Comparison of ENCODE assay signal across 8 mouse cellular contexts in genomic region chr13:95323950-95324625, GRCm38 (mm10). TPM values are rescaled to one million over a fixed set of nuclear protein-coding genes. Genes with fewer than 3 reads are reported as not detected.
DNase-seq lines count a peak whose midpoint lies in the region; ATAC-seq and TF ChIP-seq lines count a peak whose summit lies in the region.

No protein-coding gene starts in this region.

- no peaks in the 10 kb centered on the region for H3K27me3 ChIP-seq in embryonic facial prominence, embryonic 15.5 days

- no peak overlapping the region; the same call in 1 of the 2 replicates for H3K9ac ChIP-seq in ES-E14 (ENCODE audit: insufficient read depth, low read depth, low read length, poor library complexity, severe bottlenecking)
- H3K9ac ChIP-seq in embryonic facial prominence, embryonic 15.5 days = peak overlapping the region; percentile 86

- no peaks in the 10 kb centered on the region for H3K9me3 ChIP-seq in ES-E14 (ENCODE audit: control insufficient read depth, insufficient read depth, low read depth, low read length)
- no peaks in the 10 kb centered on the region for H3K9me3 ChIP-seq in embryonic facial prominence, embryonic 15.5 days (replicated peaks)

- no peaks in the 10 kb centered on the region for H3K36me3 ChIP-seq in ES-E14 (ENCODE audit: control insufficient read depth, insufficient read depth, low read length, poor library complexity, severe bottlenecking)
- no peaks in the 10 kb centered on the region for H3K36me3 ChIP-seq in embryonic facial prominence, embryonic 15.5 days

- H3K4me1 ChIP-seq in ES-E14 (ENCODE audit: control insufficient read depth in 2 of 2, insufficient read depth in 2 of 2, low read length in 2 of 2, poor library complexity in 1 of 2) = peaks cover 6 to 12% of the 10 kb centered on the region in 2 experiments; a peak in 3 of 4 replicates
- peaks cover 8% of the 10 kb centered on the region for H3K4me1 ChIP-seq in bone marrow macrophage, adult 2 months (ENCODE audit: control insufficient read depth, insufficient read depth, low read length)
- H3K4me1 ChIP-seq in embryonic facial prominence, embryonic 15.5 days = peaks cover 26% of the 10 kb centered on the region

- DNase-seq in ES-E14 (ENCODE audit: low read depth, low spot score) = no peak
- peak; percentile 40 to 66 for DNase-seq in heart, postnatal 36 days
- peak; percentile 44 for DNase-seq in layer of hippocampus, adult 9-11 months
- DNase-seq in lung, postnatal 14 days = peak; percentile 76
- peak; percentile 70 to 73 for DNase-seq in right cerebral cortex, adult 2 months (ENCODE audit: low spot score in 2 of 2)

- in situ Hi-C loops in ES-E14 (cut with MboI; ENCODE audit: low sequenced_read_pairs in 2 of 2, unreplicated experiment in 2 of 2) = no loop called here

- no peak overlapping the region for H3K27ac ChIP-seq in ES-E14 (ENCODE audit: insufficient read depth, low read depth, low read length, poor library complexity, severe bottlenecking)
- peak overlapping the region; percentile 53 for H3K27ac ChIP-seq in bone marrow macrophage, adult 2 months (ENCODE audit: insufficient read depth, low read depth, low read length)
- peak overlapping the region; percentile 99 for H3K27ac ChIP-seq in embryonic facial prominence, embryonic 15.5 days (replicated peaks)

- WGBS in embryonic facial prominence, embryonic 15.5 days = 23% methylated on average over 15 of the region's 15 CpGs

- intact Hi-C loops in heart, postnatal 36 days (cut with DNase I) = loop anchor here (2.0 kb wide), 1 partner anchor 51 kb away; the partner anchor contains the start of gene Aggf1

- ATAC-seq in embryonic facial prominence, embryonic 15.5 days (ENCODE audit: insufficient number of reproducible peaks, low FRiP score, low TSS enrichment, low read depth) = no peak
- no peak for ATAC-seq in inflammation-experienced regulatory T-cells, adult 6 months

- peak overlapping the region; percentile 84 for H3K4me2 ChIP-seq in embryonic facial prominence, embryonic 15.5 days (replicated peaks)

- peak overlapping the region; percentile 85 to 90 for H3K4me3 ChIP-seq in ES-E14 (ENCODE audit: insufficient read depth in 1 of 2, low read depth in 1 of 2, low read length in 2 of 2, poor library complexity in 1 of 2, severe bottlenecking in 1 of 2)
- H3K4me3 ChIP-seq in bone marrow macrophage, adult 2 months (ENCODE audit: insufficient read depth, low read length) = peak overlapping the region; percentile 63
- peak overlapping the region; percentile 80 for H3K4me3 ChIP-seq in embryonic facial prominence, embryonic 15.5 days (replicated peaks)

- TF ChIP-seq POLR2A in bone marrow macrophage, adult 2 months (IDR thresholded peaks at IDR 0.05; ENCODE audit: borderline replicate concordance, low read depth, low read length) = no peak

- TF ChIP-seq CTCF in bone marrow macrophage, adult 2 months (IDR thresholded peaks at IDR 0.05; ENCODE audit: low read depth, low read length) = no peak

TF ChIP-seq in ES-E14, 5 proteins besides CTCF, POLR2A, EP300 and RAD21:
- no peak for TF ChIP-seq ZC3H11A (IDR thresholded peaks at IDR 0.05; ENCODE audit: borderline replicate concordance, low read depth, low read length)
- no peak for TF ChIP-seq CHD2 (IDR thresholded peaks at IDR 0.05; ENCODE audit: low read depth, low read length)
- TF ChIP-seq MAFK (IDR thresholded peaks at IDR 0.05; ENCODE audit: insufficient read depth, low read depth, low read length) = no peak
- TF ChIP-seq ZNF384 (IDR thresholded peaks at IDR 0.05; ENCODE audit: low read depth, low read length) = no peak
- no peak for TF ChIP-seq HCFC1 (IDR thresholded peaks at IDR 0.05; ENCODE audit: borderline replicate concordance, insufficient read depth, low read length)

RNA-seq across cellular contexts. Expression of gene Zbed3, which starts 0.7 kb away (rescaled TPM):
- total RNA-seq in ES-E14 (2012; rRNA removed) = 3.8 and 4.7 TPM in 2 replicates
- polyA plus RNA-seq in bone marrow macrophage, adult 2 months (2012; ENCODE audit: insufficient read depth, insufficient read length, missing spikeins) = 9.9 and 10.9 TPM in 2 replicates
- polyA plus RNA-seq in embryonic facial prominence, embryonic 15.5 days (2015; fragmentation: Nextera tagmentation; extraction: Ambion mirVana) = 57.1 and 59.8 TPM in 2 replicates
- 10 to 100 TPM; 14.3 to 17.2 TPM for total RNA-seq in heart, postnatal 36 days (2021)
- 1 to 10 TPM; 1.2 to 3.7 (median 2.5) TPM for polyA plus RNA-seq in inflammation-experienced regulatory T-cells, adult 6 months (2017; shearing (Covaris generic))

RNA-seq across cellular contexts. Expression of gene Aggf1, which starts 51.1 kb away (rescaled TPM):
- total RNA-seq in ES-E14 (2012; rRNA removed) = 40.7 and 50.1 TPM in 2 replicates
- polyA plus RNA-seq in bone marrow macrophage, adult 2 months (2012; ENCODE audit: insufficient read depth, insufficient read length, missing spikeins) = 37.5 and 38.1 TPM in 2 replicates
- 35.1 and 35.2 TPM in 2 replicates for polyA plus RNA-seq in embryonic facial prominence, embryonic 15.5 days (2015; fragmentation: Nextera tagmentation; extraction: Ambion mirVana)
- 10 to 100 TPM; 20.6 to 22.1 TPM for total RNA-seq in heart, postnatal 36 days (2021)
- 10 to 100 TPM; 11.3 to 13.2 (median 11.9) TPM for polyA plus RNA-seq in inflammation-experienced regulatory T-cells, adult 6 months (2017; shearing (Covaris generic))
